Mouse (Mus musculus): ENCODE measurements around the gene Mansc1. TPM values are rescaled to one million over a fixed set of nuclear protein-coding genes. Genes with fewer than 3 reads are reported as not detected.

The Mansc1 gene
- polyA plus RNA-seq, 1 experiment from 2014 or later = 0.54 TPM

DNA sequence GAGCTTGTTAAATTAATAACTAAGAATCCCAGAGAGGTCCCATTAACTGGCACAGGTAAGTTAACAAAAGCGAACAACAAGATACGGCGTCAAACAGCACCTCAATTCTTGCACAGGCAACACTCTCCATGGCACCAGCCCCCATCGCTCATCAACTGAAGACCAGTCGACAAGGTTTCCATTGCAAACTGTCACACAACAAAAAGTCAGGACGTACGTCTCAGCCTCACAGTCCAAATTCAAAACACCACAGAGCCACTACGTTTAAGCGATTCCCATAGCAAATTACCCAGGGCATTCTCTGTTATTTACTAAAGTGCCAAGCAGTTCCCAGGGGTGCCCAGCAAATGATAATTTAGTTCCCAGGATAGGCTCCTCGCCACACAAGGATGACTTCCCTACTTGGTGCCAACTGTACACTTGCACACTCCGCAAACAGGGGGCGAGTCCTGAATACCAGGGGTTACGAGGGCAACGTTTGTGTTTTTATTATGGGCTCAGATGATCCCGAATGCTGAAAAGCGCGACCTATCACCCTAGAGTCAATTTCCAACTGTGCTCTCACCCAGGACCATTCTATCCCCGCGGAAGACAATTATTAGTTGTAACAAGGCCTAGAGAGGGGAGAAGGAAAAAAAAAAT is 66.6 kb downstream of the Mansc1 start:
- H3K27ac ChIP-seq = peak overlapping the region; percentile 86; the same call in 1 of the 2 replicates

DNA sequence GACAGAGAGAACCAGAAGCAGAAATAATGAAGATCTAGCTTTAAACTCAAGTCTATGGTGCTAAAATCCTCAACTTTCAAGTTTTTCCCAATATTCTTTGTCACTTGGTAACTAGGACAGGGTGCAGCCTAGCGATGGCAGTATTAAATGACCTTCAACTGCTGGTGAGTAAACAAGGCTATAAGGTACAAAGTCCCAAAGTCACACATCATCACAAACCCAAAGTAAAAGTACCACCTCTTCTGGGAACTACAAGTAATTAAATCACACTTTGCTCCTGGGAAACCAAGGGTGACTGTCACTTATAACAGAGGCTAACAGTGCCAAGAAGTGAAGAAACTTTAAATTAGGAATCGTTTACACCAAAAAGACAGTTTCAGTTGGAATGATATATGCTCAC is 67.7 kb downstream of the Mansc1 start:
- Histone ChIP-seq H3K4me2 (peak overlapping the region; percentile 53), H3K36me3 (no peaks in the 10 kb centered on the region), H3K9ac (no peak overlapping the region), H3K27ac (no peak overlapping the region), H3K4me3 (replicated peaks) (peak overlapping the region; percentile 87; the same call in 1 of the 2 replicates), H3K27me3 (no peaks in the 10 kb centered on the region), H3K4me1 (replicated peaks) (peaks cover 51% of the 10 kb centered on the region), H3K9me3 (replicated peaks) (no peaks in the 10 kb centered on the region)
- no peak for ATAC-seq (ENCODE audit: low read depth)
- no peak for DNase-seq
- 72% methylated on average over 2 of the region's 2 CpGs for WGBS (ENCODE audit: insufficient replicate concordance)

More for the DNA sequence above, 66.6 kb downstream of the Mansc1 start:
- H3K4me2 ChIP-seq = peak overlapping the region; percentile 85
- H3K9ac ChIP-seq = peak overlapping the region; percentile 85
- DNase-seq (peak; percentile 13), ATAC-seq (ENCODE audit: low read depth) (no peak)
- no peaks in the 10 kb centered on the region for H3K27me3 ChIP-seq
- H3K36me3 ChIP-seq = no peaks in the 10 kb centered on the region
- H3K4me3 ChIP-seq (replicated peaks) = peak overlapping the region; percentile 87
- 3% methylated on average over 19 of the region's 19 CpGs for WGBS (ENCODE audit: insufficient replicate concordance)
- H3K4me1 ChIP-seq (replicated peaks) = peaks cover 44% of the 10 kb centered on the region
- H3K9me3 ChIP-seq (replicated peaks) = no peaks in the 10 kb centered on the region

DNA sequence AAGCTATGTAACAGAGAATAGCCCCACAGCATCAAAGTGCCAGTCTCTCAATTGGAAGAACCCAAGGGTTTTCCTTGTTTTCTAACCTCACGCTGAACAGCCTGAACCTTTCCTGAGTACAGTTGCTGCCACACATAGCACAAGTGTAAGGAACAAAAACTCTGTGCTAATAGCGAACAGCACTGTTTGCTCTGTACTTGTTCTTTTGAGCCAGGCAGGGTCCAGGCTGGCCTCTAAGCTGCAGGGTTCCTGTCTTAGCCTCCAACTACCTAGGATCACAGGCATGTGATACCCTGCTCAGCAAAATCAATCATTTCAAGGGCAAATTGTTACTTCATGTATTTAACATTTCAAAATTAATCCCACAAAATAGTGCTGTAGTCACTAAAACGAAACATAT is 72.7 kb downstream of the Mansc1 start:
- Histone ChIP-seq H3K4me2 (no peak overlapping the region), H3K27ac (no peak overlapping the region; the same call in 1 of the 2 replicates), H3K4me3 (replicated peaks) (no peak overlapping the region), H3K9me3 (replicated peaks) (no peaks in the 10 kb centered on the region), H3K9ac (no peak overlapping the region), H3K4me1 (replicated peaks) (peaks cover 71% of the 10 kb centered on the region), H3K36me3 (no peaks in the 10 kb centered on the region), H3K27me3 (no peaks in the 10 kb centered on the region)
- DNase-seq (no peak), ATAC-seq (ENCODE audit: low read depth) (no peak)
- 71% methylated on average over 3 of the region's 3 CpGs for WGBS (ENCODE audit: insufficient replicate concordance)

Other genes with a start within 250 kb of the Mansc1 start
- gene Bcl2l14, start 236.2 kb downstream of the Mansc1 start, polyA plus RNA-seq (2015; fragmentation: Nextera tagmentation; extraction: Ambion mirVana) = 0.15 and 0.27 TPM in 2 replicates
- 6.8 and 8.7 TPM in 2 replicates for gene Lrp6, start 65.5 kb downstream of the Mansc1 start, polyA plus RNA-seq (2015; fragmentation: Nextera tagmentation; extraction: Ambion mirVana)
- 11.3 and 11.9 TPM in 2 replicates for gene Borcs5, start 7.0 kb upstream of the Mansc1 start, polyA plus RNA-seq (2015; fragmentation: Nextera tagmentation; extraction: Ambion mirVana)
- gene Dusp16, start 160.1 kb upstream of the Mansc1 start, polyA plus RNA-seq (2015; fragmentation: Nextera tagmentation; extraction: Ambion mirVana) = 3.7 and 4.7 TPM in 2 replicates
- 1.3 TPM in 2 replicates for gene Crebl2, start 197.7 kb upstream of the Mansc1 start, polyA plus RNA-seq (2015; fragmentation: Nextera tagmentation; extraction: Ambion mirVana)